Mouse (Mus musculus): ENCODE results near the gene Brinp2.

The Brinp2 gene

GRCm38 (mm10) chr1:158356051-158356461 lies at the start of gene Brinp2:
Gene Brinp2 (minus strand): TSS chr1:158356326.
- no peak for DNase-seq (ENCODE audit: low read depth, low spot score)

- DNase-seq (ENCODE audit: low read depth, low spot score), result no peak
Observed at GRCm38 (mm10) chr1:158400898-158401297, 44.8 kb upstream of the Brinp2 start.

- no peak for DNase-seq (ENCODE audit: low read depth, low spot score)
Observed at GRCm38 (mm10) chr1:158397058-158397457, 40.9 kb upstream of the Brinp2 start.

GRCm38 (mm10) chr1:158390693-158391092 lies 34.6 kb upstream of the Brinp2 start:
- no peak for DNase-seq (ENCODE audit: low read depth, low spot score)

GRCm38 (mm10) chr1:158388995-158389394 lies 32.9 kb upstream of the Brinp2 start:
- DNase-seq (ENCODE audit: low read depth, low spot score), result no peak

- DNase-seq (ENCODE audit: low read depth, low spot score), result no peak
Observed at GRCm38 (mm10) chr1:158386781-158387180, 30.7 kb upstream of the Brinp2 start.

- no peak for DNase-seq (ENCODE audit: low read depth, low spot score)
Observed at GRCm38 (mm10) chr1:158385311-158385710, 29.2 kb upstream of the Brinp2 start.

- DNase-seq (ENCODE audit: low read depth, low spot score), result no peak
Observed at GRCm38 (mm10) chr1:158383210-158383609, 27.1 kb upstream of the Brinp2 start.

GRCm38 (mm10) chr1:158382277-158382676 lies 26.2 kb upstream of the Brinp2 start:
- no peak for DNase-seq (ENCODE audit: low read depth, low spot score)

GRCm38 (mm10) chr1:158364461-158364860 lies 8.3 kb upstream of the Brinp2 start:
- DNase-seq (ENCODE audit: low read depth, low spot score), result no peak

GRCm38 (mm10) chr1:158362292-158363101 lies 6.4 kb upstream of the Brinp2 start:
- no peak for DNase-seq (ENCODE audit: low read depth, low spot score)

GRCm38 (mm10) chr1:158361964-158362291 lies 5.8 kb upstream of the Brinp2 start, which contains the start of gene Astn1:
Gene Astn1 (plus strand): TSS chr1:158362273.
- DNase-seq (ENCODE audit: low read depth, low spot score), result no peak

- DNase-seq (ENCODE audit: low read depth, low spot score), result no peak
Observed at GRCm38 (mm10) chr1:158355177-158356050, 712 bp downstream of the Brinp2 start.

- no peak for DNase-seq (ENCODE audit: low read depth, low spot score)
Observed at GRCm38 (mm10) chr1:158353656-158354371, 2.3 kb downstream of the Brinp2 start.

- DNase-seq (ENCODE audit: low read depth, low spot score), result no peak
Observed at GRCm38 (mm10) chr1:158343243-158343714, 12.8 kb downstream of the Brinp2 start.

GRCm38 (mm10) chr1:158328839-158329238 lies 27.3 kb downstream of the Brinp2 start:
- DNase-seq (ENCODE audit: low read depth, low spot score), result no peak

GRCm38 (mm10) chr1:158328126-158328525 lies 28.0 kb downstream of the Brinp2 start:
- no peak for DNase-seq (ENCODE audit: low read depth, low spot score)

- DNase-seq (ENCODE audit: low read depth, low spot score), result no peak
Observed at GRCm38 (mm10) chr1:158323325-158323724, 32.8 kb downstream of the Brinp2 start.

GRCm38 (mm10) chr1:158310426-158311156 lies 45.5 kb downstream of the Brinp2 start:
- DNase-seq (ENCODE audit: low read depth, low spot score), result no peak

- no peak for DNase-seq (ENCODE audit: low read depth, low spot score)
Observed at GRCm38 (mm10) chr1:158297042-158297441, 59.1 kb downstream of the Brinp2 start.

GRCm38 (mm10) chr1:158296287-158296931 lies 59.7 kb downstream of the Brinp2 start:
- no peak for DNase-seq (ENCODE audit: low read depth, low spot score)

All from c-Kit-negative CD71-positive TER-119-positive erythroid progenitor cells, embryonic 14.5 days (primary cell).